Mouse (Mus musculus): ENCODE measurements around the gene Cep152.
A peak's percentile ranks its signal among the peaks of the same experiment; 100 is the strongest.

Cep152 gene

GRCm38 (mm10) chr2:125624837-125625351, at the start of gene Cep152:
Cep152 (minus strand) TSS chr2:125625113.
- DNase-seq (ENCODE audit: low spot score in 2 of 2) = peak; percentile 96 to 97

GRCm38 (mm10) chr2:125672957-125673631, 48.2 kb upstream of the Cep152 start, which contains the start of gene Eid1:
Eid1 (plus strand) TSS chr2:125673095.
- peak; percentile 78 to 81 for DNase-seq (ENCODE audit: low spot score in 2 of 2)

GRCm38 (mm10) chr2:125672568-125672956, 47.6 kb upstream of the Cep152 start:
- DNase-seq (ENCODE audit: low spot score in 2 of 2) = peak in 1 of 2 experiments; percentile 26

GRCm38 (mm10) chr2:125670846-125671245, 45.9 kb upstream of the Cep152 start:
- DNase-seq (ENCODE audit: low spot score in 2 of 2) = no peak

GRCm38 (mm10) chr2:125667721-125668120, 42.8 kb upstream of the Cep152 start:
- DNase-seq (ENCODE audit: low spot score in 2 of 2) = no peak

- no peak for DNase-seq (ENCODE audit: low spot score in 2 of 2)
Measured at GRCm38 (mm10) chr2:125667184-125667583, 42.3 kb upstream of the Cep152 start.

GRCm38 (mm10) chr2:125666668-125667067, 41.8 kb upstream of the Cep152 start:
- DNase-seq (ENCODE audit: low spot score in 2 of 2) = no peak

- no peak for DNase-seq (ENCODE audit: low spot score in 2 of 2)
Measured at GRCm38 (mm10) chr2:125665909-125666308, 41.0 kb upstream of the Cep152 start.

GRCm38 (mm10) chr2:125665213-125665612, 40.3 kb upstream of the Cep152 start:
- no peak for DNase-seq (ENCODE audit: low spot score in 2 of 2)

- no peak for DNase-seq (ENCODE audit: low spot score in 2 of 2)
Measured at GRCm38 (mm10) chr2:125662517-125662916, 37.6 kb upstream of the Cep152 start.

- DNase-seq (ENCODE audit: low spot score in 2 of 2) = no peak
Measured at GRCm38 (mm10) chr2:125661156-125661555, 36.2 kb upstream of the Cep152 start.

- no peak for DNase-seq (ENCODE audit: low spot score in 2 of 2)
Measured at GRCm38 (mm10) chr2:125660537-125661130, 35.7 kb upstream of the Cep152 start.

- DNase-seq (ENCODE audit: low spot score in 2 of 2) = no peak
Measured at GRCm38 (mm10) chr2:125659823-125660536, 35.1 kb upstream of the Cep152 start.

- DNase-seq (ENCODE audit: low spot score in 2 of 2) = no peak
Measured at GRCm38 (mm10) chr2:125655391-125655790, 30.5 kb upstream of the Cep152 start.

- DNase-seq (ENCODE audit: low spot score in 2 of 2) = no peak
Measured at GRCm38 (mm10) chr2:125653286-125653685, 28.4 kb upstream of the Cep152 start.

GRCm38 (mm10) chr2:125651563-125651962, 26.6 kb upstream of the Cep152 start:
- DNase-seq (ENCODE audit: low spot score in 2 of 2) = no peak

- DNase-seq (ENCODE audit: low spot score in 2 of 2) = no peak
Measured at GRCm38 (mm10) chr2:125650742-125651352, 25.9 kb upstream of the Cep152 start.

- DNase-seq (ENCODE audit: low spot score in 2 of 2) = no peak
Measured at GRCm38 (mm10) chr2:125650038-125650437, 25.1 kb upstream of the Cep152 start.

GRCm38 (mm10) chr2:125644912-125645311, 20.0 kb upstream of the Cep152 start:
- DNase-seq (ENCODE audit: low spot score in 2 of 2) = no peak

GRCm38 (mm10) chr2:125637331-125637730, 12.4 kb upstream of the Cep152 start:
- DNase-seq (ENCODE audit: low spot score in 2 of 2) = no peak

GRCm38 (mm10) chr2:125630010-125630409, 5.1 kb upstream of the Cep152 start:
- no peak for DNase-seq (ENCODE audit: low spot score in 2 of 2)

- DNase-seq (ENCODE audit: low spot score in 2 of 2) = no peak
Measured at GRCm38 (mm10) chr2:125628487-125628886, 3.6 kb upstream of the Cep152 start.

Measured in urinary bladder, postnatal 4 days (tissue).